Mouse (Mus musculus): ENCODE measurements around the gene Ctnnbl1.

DNA sequence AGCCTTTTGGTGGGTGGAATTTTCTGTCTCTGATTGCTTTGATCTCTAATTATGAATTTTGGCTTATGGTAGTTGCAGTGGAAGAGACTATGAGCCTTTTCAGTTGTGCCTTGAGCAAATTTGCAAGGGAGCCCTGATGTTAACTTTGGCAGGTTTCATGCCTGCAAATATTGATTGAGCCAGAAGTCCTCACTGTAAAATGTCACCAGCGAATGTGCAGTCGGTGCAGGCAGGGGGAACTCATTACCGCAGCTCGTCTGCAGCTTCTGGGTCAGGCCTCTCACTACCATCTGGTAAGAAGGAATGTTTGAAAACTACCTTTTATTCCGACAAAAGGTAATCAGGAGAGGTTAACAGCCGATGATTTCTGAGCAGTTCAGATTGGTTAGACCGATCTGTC lies 29.4 kb downstream of the Ctnnbl1 start:
- TF ChIP-seq CTCF (IDR thresholded peaks at IDR 0.05; ENCODE audit: low read depth) (no peak), EP300 (IDR thresholded peaks at IDR 0.05; ENCODE audit: low read depth) (no peak)

Measured in liver, embryonic 14.5 days (tissue).